Mouse (Mus musculus): ENCODE measurements at regions not wholly inside any gene's neighbourhood (a gene's known extent, or its start where the extent isn't known, plus 50 kb on each side); places are given as distances from the start of the nearest gene placed in this dataset.

- DNase-seq: no peak
These were observed 55.9 kb upstream of the Fam19a1 start for GRCm38 (mm10) chr6:96057011-96057410.

GRCm38 (mm10) chr6:96057575-96058159, 55.3 kb upstream of the Fam19a1 start:
- DNase-seq: no peak

- DNase-seq: no peak
These were observed 51.0 kb upstream of the Fam19a1 start for GRCm38 (mm10) chr6:96061979-96062378.
